Mouse (Mus musculus): Measurements from ENCODE around the gene Dnm2. TPM values are rescaled to one million over a fixed set of nuclear protein-coding genes. Genes with fewer than 3 reads are reported as not detected.

The Dnm2 gene
- polyA plus RNA-seq, 1 experiment, result 67.9 TPM

DNA sequence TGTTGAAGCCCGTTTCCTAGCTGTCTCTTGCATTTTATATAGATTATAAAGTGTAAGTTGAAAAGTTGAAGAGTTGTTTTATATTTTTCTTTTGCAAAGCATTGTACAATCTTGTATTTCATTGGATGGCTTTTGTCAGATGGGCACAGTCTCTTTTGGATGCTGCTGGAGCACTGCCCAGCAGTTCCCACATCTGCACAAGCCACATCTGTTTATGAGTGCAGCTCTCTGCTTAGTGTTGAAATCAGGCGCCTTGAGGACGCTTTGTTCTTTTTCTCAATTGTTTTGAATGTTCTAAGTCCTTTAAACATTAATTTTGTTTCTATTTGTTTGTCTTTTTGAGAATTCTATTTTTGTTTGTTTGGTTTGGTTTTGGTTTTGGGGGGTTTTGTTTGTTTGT is 13.5 kb downstream of the Dnm2 start:
- no peak for TF ChIP-seq CTCF (IDR thresholded peaks at IDR 0.05; ENCODE audit: extremely low read depth, insufficient read depth, low read length)
- no peak for TF ChIP-seq POLR2A (IDR thresholded peaks at IDR 0.05; ENCODE audit: extremely low read depth, insufficient read depth, low read length)
- H3K4me3 ChIP-seq (ENCODE audit: insufficient read depth, low read length), result no peak overlapping the region
- H3K27ac ChIP-seq (ENCODE audit: insufficient read depth, low read length), result no peak overlapping the region
- peaks cover 16% of the 10 kb centered on the region for H3K4me1 ChIP-seq (ENCODE audit: control insufficient read depth, insufficient read depth, low read length)

DNA sequence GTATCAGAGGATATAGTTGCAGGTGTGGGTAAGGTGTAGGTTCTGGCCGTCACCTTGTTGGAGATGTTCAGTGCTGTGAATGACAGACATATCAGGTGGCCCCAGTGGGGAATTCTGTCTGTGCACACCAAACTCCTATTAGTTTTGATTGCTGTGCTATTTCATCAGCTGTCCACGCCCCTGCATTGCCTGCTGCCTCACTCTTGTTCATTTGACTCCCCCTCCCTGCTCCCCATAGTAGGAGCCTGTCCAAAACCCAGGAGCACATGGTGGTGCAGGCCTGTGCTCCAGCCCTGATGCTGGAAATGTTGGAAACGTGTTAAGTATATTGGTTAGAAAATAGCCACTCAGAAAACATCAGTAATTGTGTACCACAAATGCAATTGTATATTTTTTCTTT is 14.7 kb downstream of the Dnm2 start:
- TF ChIP-seq POLR2A (IDR thresholded peaks at IDR 0.05; ENCODE audit: extremely low read depth, insufficient read depth, low read length) (no peak), CTCF (IDR thresholded peaks at IDR 0.05; ENCODE audit: extremely low read depth, insufficient read depth, low read length) (no peak)
- no peak overlapping the region for H3K27ac ChIP-seq (ENCODE audit: insufficient read depth, low read length)
- peaks cover 7% of the 10 kb centered on the region for H3K4me1 ChIP-seq (ENCODE audit: control insufficient read depth, insufficient read depth, low read length)
- no peak overlapping the region for H3K4me3 ChIP-seq (ENCODE audit: insufficient read depth, low read length)

GRCm38 (mm10) chr9:21439914-21440313 is 15.2 kb downstream of the Dnm2 start:
- Histone ChIP-seq H3K4me3 (ENCODE audit: insufficient read depth, low read length) (no peak overlapping the region), H3K4me1 (ENCODE audit: control insufficient read depth, insufficient read depth, low read length) (peaks cover 7% of the 10 kb centered on the region; the same call in 1 of the 2 replicates), H3K27ac (ENCODE audit: insufficient read depth, low read length) (no peak overlapping the region)
- TF ChIP-seq CTCF (IDR thresholded peaks at IDR 0.05; ENCODE audit: extremely low read depth, insufficient read depth, low read length), result no peak
- TF ChIP-seq POLR2A (IDR thresholded peaks at IDR 0.05; ENCODE audit: extremely low read depth, insufficient read depth, low read length), result no peak

DNA sequence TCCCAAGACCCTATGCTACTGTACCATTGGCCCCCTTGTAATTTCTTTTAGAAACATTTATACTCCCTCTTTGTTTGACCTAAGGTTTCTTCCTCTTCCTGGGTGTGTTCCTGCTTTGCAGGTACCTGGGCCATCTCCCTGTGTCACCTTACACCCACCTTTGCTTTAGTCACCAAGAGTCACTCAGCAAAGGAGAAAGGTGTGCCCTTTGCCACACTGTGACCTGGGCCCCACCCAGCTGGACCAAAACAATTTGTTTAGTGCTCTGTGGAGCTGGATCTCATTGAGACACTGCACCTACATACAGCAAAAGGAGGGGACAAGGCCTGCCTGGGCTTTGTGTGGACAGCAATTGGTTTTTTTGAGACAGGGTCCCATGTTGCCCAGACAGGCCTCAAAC is 15.7 kb downstream of the Dnm2 start:
- H3K27ac ChIP-seq (ENCODE audit: insufficient read depth, low read length), result no peak overlapping the region
- no peak overlapping the region for H3K4me3 ChIP-seq (ENCODE audit: insufficient read depth, low read length)
- H3K4me1 ChIP-seq (ENCODE audit: control insufficient read depth, insufficient read depth, low read length), result peaks cover 7% of the 10 kb centered on the region; the same call in 1 of the 2 replicates

GRCm38 (mm10) chr9:21443853-21444252 is 19.1 kb downstream of the Dnm2 start:
- Histone ChIP-seq H3K4me1 (ENCODE audit: control insufficient read depth, insufficient read depth, low read length) (peaks cover 7% of the 10 kb centered on the region), H3K27ac (ENCODE audit: insufficient read depth, low read length) (no peak overlapping the region), H3K4me3 (ENCODE audit: insufficient read depth, low read length) (no peak overlapping the region)
- TF ChIP-seq CTCF (IDR thresholded peaks at IDR 0.05; ENCODE audit: extremely low read depth, insufficient read depth, low read length) (no peak), POLR2A (IDR thresholded peaks at IDR 0.05; ENCODE audit: extremely low read depth, insufficient read depth, low read length) (no peak)

More for the DNA sequence above, 15.7 kb downstream of the Dnm2 start:
- TF ChIP-seq CTCF (IDR thresholded peaks at IDR 0.05; ENCODE audit: extremely low read depth, insufficient read depth, low read length) (no peak), POLR2A (IDR thresholded peaks at IDR 0.05; ENCODE audit: extremely low read depth, insufficient read depth, low read length) (no peak)

GRCm38 (mm10) chr9:21444574-21444973 is 19.9 kb downstream of the Dnm2 start:
- no peak overlapping the region for H3K27ac ChIP-seq (ENCODE audit: insufficient read depth, low read length)
- TF ChIP-seq POLR2A (IDR thresholded peaks at IDR 0.05; ENCODE audit: extremely low read depth, insufficient read depth, low read length), result no peak
- no peak for TF ChIP-seq CTCF (IDR thresholded peaks at IDR 0.05; ENCODE audit: extremely low read depth, insufficient read depth, low read length)

DNA sequence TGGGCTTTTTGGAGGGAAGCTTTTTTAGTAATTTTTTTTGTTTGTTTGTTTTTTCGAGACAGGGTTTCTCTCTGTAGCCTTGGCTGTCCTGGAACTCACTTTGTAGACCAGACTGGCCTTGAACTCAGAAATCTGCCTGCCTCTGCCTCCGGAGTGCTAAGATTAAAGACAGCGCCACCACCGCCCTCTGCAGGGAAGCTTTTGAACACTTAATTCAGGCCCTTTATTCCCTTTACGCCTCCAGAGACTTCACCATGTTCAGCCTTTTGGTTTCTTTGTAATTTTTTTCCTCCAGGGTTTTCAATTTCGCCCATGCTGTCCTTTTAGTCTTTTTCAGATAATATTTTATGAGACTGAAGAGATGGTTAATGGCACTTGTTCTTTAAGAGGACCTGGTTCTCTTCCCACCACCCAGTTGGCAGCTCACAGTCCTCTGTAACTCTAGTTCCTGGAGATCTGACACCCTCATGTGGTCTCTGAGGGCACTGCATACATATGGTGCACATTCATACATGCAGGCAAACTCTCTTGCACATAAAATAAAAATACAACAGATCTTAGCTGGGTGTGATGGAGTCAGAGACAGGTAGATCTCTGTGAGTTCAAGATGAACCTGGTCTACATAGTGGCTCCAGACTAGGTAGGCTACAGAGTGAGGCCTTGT is 20.5 kb downstream of the Dnm2 start:
- no peak overlapping the region for H3K27ac ChIP-seq (ENCODE audit: insufficient read depth, low read length)
- H3K4me3 ChIP-seq (ENCODE audit: insufficient read depth, low read length), result no peak overlapping the region
- peaks cover 6% of the 10 kb centered on the region for H3K4me1 ChIP-seq (ENCODE audit: control insufficient read depth, insufficient read depth, low read length)
- no peak for TF ChIP-seq POLR2A (IDR thresholded peaks at IDR 0.05; ENCODE audit: extremely low read depth, insufficient read depth, low read length)
- no peak for TF ChIP-seq CTCF (IDR thresholded peaks at IDR 0.05; ENCODE audit: extremely low read depth, insufficient read depth, low read length)

More at GRCm38 (mm10) chr9:21444574-21444973, 19.9 kb downstream of the Dnm2 start:
- Histone ChIP-seq H3K4me3 (ENCODE audit: insufficient read depth, low read length) (no peak overlapping the region), H3K4me1 (ENCODE audit: control insufficient read depth, insufficient read depth, low read length) (peaks cover 4% of the 10 kb centered on the region)

DNA sequence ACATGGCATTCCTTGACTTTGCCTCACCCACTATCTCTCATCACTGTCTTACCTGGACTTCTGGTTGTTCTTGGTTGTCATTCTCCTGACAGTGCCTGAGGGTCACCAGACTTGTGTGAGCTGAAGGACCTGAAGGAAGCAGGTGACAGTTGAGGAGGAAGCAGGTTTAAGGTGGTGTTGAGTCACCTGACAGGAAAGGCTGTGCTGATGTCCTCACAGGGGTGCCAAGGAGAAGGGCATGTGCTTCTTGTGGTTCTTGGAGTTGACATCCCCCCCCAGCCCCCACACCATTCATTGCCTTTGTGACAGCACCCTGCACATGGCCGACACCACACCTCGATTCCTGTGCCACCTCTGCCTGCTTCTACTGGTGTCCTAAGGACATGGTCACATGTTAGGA is 23.1 kb downstream of the Dnm2 start:
- TF ChIP-seq POLR2A (IDR thresholded peaks at IDR 0.05; ENCODE audit: extremely low read depth, insufficient read depth, low read length), result no peak
- TF ChIP-seq CTCF (IDR thresholded peaks at IDR 0.05; ENCODE audit: extremely low read depth, insufficient read depth, low read length), result no peak
- Histone ChIP-seq H3K4me1 (ENCODE audit: control insufficient read depth, insufficient read depth, low read length) (peaks cover 10% of the 10 kb centered on the region), H3K4me3 (ENCODE audit: insufficient read depth, low read length) (no peak overlapping the region), H3K27ac (ENCODE audit: insufficient read depth, low read length) (no peak overlapping the region)

DNA sequence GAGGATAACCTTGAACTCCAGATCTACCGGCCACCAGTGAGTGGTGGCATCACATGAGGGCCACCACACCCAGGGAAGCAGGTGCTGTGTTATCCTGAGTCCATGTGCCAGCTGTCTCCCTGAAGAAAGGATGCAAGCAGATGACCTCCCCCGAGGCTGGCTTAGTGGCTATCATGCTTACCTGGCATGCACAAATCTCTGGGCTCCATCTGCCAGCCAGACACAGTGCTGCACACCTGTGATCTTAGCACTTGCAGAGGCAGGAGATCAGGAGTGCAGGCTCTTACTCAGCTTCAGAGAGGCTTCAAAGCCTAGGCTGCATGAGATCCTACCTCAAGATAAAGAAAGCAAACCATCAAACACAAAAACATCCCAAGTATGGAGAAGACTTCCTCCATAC is 25.0 kb downstream of the Dnm2 start:
- no peak for TF ChIP-seq CTCF (IDR thresholded peaks at IDR 0.05; ENCODE audit: extremely low read depth, insufficient read depth, low read length)
- TF ChIP-seq POLR2A (IDR thresholded peaks at IDR 0.05; ENCODE audit: extremely low read depth, insufficient read depth, low read length), result no peak
- Histone ChIP-seq H3K27ac (ENCODE audit: insufficient read depth, low read length) (peak overlapping the region; percentile 28; the same call in 1 of the 2 replicates), H3K4me1 (ENCODE audit: control insufficient read depth, insufficient read depth, low read length) (peaks cover 12% of the 10 kb centered on the region), H3K4me3 (ENCODE audit: insufficient read depth, low read length) (no peak overlapping the region)

DNA sequence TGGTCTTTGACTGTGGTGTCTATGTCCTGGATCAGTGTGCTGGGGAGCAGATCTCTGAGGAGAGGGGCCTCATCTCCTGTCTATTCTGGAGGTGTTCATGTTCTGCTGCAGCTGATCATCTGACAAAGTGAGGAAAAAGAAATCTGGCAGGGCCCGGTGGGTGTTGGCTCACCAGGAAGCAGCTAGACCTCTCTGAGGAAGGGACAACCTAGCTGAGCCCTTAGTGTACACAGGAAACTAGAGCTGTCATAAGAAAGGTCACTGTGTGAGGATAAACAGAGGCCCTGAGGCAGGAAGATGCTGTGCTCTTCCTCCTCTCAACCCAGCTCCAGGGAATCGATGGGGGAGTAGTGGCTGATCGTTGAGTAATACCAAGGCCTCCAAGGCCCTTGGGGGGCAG is 25.6 kb downstream of the Dnm2 start:
- H3K4me1 ChIP-seq (ENCODE audit: control insufficient read depth, insufficient read depth, low read length), result peaks cover 12% of the 10 kb centered on the region
- no peak for TF ChIP-seq CTCF (IDR thresholded peaks at IDR 0.05; ENCODE audit: extremely low read depth, insufficient read depth, low read length)
- no peak for TF ChIP-seq POLR2A (IDR thresholded peaks at IDR 0.05; ENCODE audit: extremely low read depth, insufficient read depth, low read length)
- H3K4me3 ChIP-seq (ENCODE audit: insufficient read depth, low read length), result no peak overlapping the region
- H3K27ac ChIP-seq (ENCODE audit: insufficient read depth, low read length), result peak overlapping the region; percentile 14; the same call in 1 of the 2 replicates
